Mouse (Mus musculus) lung, postnatal 0 days (tissue): ENCODE measurements at regions not wholly inside any gene's neighbourhood (a gene's known extent, or its start where the extent isn't known, plus 50 kb on each side); places are given as distances from the start of the nearest gene placed in this dataset.

Experiments used
- ATAC-seq: fragments of 200-750 bp; cut with Nextera tagmentation; 2 replicates; pipeline ENCODE4 v1.8.0; 2017; ENCODE audit warnings: moderate library complexity
- DNase-seq: peaks from one replicate; pipeline ENCODE4 v3.0.0-alpha.2; 2016; ENCODE audit warnings: low spot score
- H3K27ac ChIP-seq: fragments of 300-500 bp; sonication (generic); 2 replicates; pipeline ENCODE4 v1.5.1; 2014; ENCODE audit warnings: antibody characterized with exemption, mild to moderate bottlenecking, low read length, mixed read lengths
- H3K27me3 ChIP-seq: fragments of 300-500 bp; sonication (generic); replicated peaks from 2 replicates; pipeline ENCODE4 v1.6.1; 2014; ENCODE audit warnings: low read length, mixed read lengths; ENCODE audit not compliant: insufficient read depth
- H3K36me3 ChIP-seq: fragments of 300-500 bp; sonication (generic); 2 replicates; pipeline ENCODE4 v1.6.1; 2014; ENCODE audit warnings: low read length, mixed read lengths; ENCODE audit not compliant: insufficient read depth
- H3K4me1 ChIP-seq: fragments of 300-500 bp; sonication (generic); 2 replicates; pipeline ENCODE4 v1.6.1; 2014; ENCODE audit warnings: antibody characterized with exemption, low read depth, low read length, mixed read lengths; ENCODE audit not compliant: insufficient read depth
- H3K4me2 ChIP-seq: fragments of 300-500 bp; sonication (generic); replicated peaks from 2 replicates; pipeline ENCODE4 v1.6.1; 2014; ENCODE audit warnings: low read depth, mild to moderate bottlenecking, low read length, moderate library complexity, mixed read lengths
- H3K4me3 ChIP-seq: fragments of 300-500 bp; sonication (generic); 2 replicates; pipeline ENCODE4 v1.5.1; 2014; ENCODE audit warnings: low read depth, low read length
- H3K9ac ChIP-seq: fragments of 300-500 bp; sonication (generic); replicated peaks from 2 replicates; pipeline ENCODE4 v1.6.1; 2014; ENCODE audit warnings: low read depth, mild to moderate bottlenecking
- H3K9me3 ChIP-seq: fragments of 300-500 bp; sonication (generic); 2 replicates; pipeline ENCODE4 v1.6.1; 2016; ENCODE audit warnings: low read length, mixed read lengths
- CTCF ChIP-seq: IDR thresholded peaks from 2 replicates; pipeline ENCODE4 v1.5.1; 2016; ENCODE audit warnings: antibody characterized with exemption, mild to moderate bottlenecking
- EP300 ChIP-seq: IDR thresholded peaks from 2 replicates; pipeline ENCODE4 v1.6.1; 2016; ENCODE audit warnings: antibody characterized with exemption, mild to moderate bottlenecking, control low read depth
- WGBS: fragments of 180-500 bp; shearing (Covaris S2); extraction: QIAGEN DNeasy Blood & Tissue Kit; methylation state at CpG from one replicate; pipeline ENCODE4 v1.1.7; 2014; 5-methylcytosine and 5-hydroxymethylcytosine counted together

DNA sequence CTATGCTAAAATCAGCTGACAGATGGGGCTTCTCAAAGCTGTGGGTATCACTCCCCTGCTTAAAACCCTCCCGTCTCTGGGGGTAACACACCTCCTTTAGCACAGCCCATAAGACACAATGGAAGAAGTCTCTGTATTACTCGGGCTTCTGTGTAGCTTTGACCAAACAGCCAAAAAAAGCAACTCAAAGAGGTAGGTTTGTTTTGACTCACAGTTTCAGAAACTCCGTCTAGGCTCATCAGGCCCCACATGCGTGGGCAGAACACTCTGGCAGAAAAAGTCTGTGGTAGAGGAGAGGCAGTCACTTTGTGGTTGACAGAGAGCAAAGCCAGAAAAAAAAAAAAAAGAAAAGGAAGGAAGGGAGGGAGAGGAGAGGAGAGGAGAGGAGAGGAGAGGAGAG lies 133.8 kb downstream of the Rps15a start:
- TF ChIP-seq EP300 = no peak
- TF ChIP-seq CTCF = no peak
- H3K27me3 ChIP-seq = no peaks in the 10 kb centered on the region
- no peak overlapping the region for H3K4me3 ChIP-seq
- 66% methylated on average over 4 of the region's 4 CpGs for WGBS
- DNase-seq (no peak), ATAC-seq (no peak)
- H3K36me3 ChIP-seq = no peaks in the 10 kb centered on the region
- no peaks in the 10 kb centered on the region for H3K9me3 ChIP-seq
- H3K9ac ChIP-seq = no peak overlapping the region
- H3K4me2 ChIP-seq = no peak overlapping the region
- H3K4me1 ChIP-seq = no peaks in the 10 kb centered on the region
- no peak overlapping the region for H3K27ac ChIP-seq

DNA sequence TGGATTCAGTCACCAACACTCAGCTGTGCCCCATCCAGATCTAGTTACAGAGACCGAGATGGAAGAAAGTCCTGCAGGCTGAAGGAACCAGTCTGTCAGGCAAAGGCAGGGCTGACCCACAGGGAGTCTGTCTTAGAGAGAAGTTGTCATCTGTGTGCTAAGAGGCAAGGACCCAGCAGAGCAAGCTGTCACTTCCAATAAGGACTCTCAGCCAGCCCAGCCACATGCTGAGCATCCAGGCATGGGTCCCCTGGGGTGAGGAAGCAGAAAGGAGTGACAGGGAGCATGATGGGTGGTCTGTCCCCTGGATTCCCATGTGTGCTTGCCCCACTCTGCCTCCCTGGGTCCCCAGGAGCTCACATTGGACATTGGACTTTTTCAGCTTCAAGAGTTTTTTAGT lies 144.8 kb downstream of the Rps15a start:
- no peaks in the 10 kb centered on the region for H3K36me3 ChIP-seq
- no peak for DNase-seq
- H3K27me3 ChIP-seq = no peaks in the 10 kb centered on the region
- no peak for ATAC-seq
- H3K9me3 ChIP-seq = no peaks in the 10 kb centered on the region
- H3K4me1 ChIP-seq = no peaks in the 10 kb centered on the region
- WGBS = 41% methylated on average over 1 of the region's 1 CpGs
- no peak overlapping the region for H3K27ac ChIP-seq
- no peak for TF ChIP-seq CTCF
- no peak overlapping the region for H3K9ac ChIP-seq
- no peak overlapping the region for H3K4me3 ChIP-seq
- H3K4me2 ChIP-seq = no peak overlapping the region

DNA sequence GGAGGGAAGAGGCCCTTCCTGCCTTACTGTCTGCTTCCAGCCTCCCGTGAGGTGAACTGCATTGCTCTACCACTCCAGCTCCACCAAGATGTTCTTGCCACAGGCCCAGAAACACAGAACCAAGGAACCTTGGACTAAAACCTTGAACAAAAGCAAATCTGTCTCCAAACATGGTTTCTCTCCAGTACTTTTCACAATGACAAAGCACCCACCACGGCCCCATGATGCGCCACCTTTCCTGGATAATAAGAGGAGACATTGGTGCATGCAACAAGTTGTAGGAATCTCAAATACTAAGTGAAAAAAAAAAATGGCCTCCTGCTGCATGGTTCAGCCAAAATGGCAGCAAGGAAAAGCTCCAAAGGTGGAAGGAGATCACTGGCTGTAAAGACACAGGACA lies 172.6 kb downstream of the Rps15a start:
- ATAC-seq (no peak), DNase-seq (no peak)
- H3K27me3 ChIP-seq = no peaks in the 10 kb centered on the region
- H3K27ac ChIP-seq = no peak overlapping the region
- no peaks in the 10 kb centered on the region for H3K9me3 ChIP-seq
- no peak for TF ChIP-seq EP300
- TF ChIP-seq CTCF = no peak
- no peaks in the 10 kb centered on the region for H3K4me1 ChIP-seq
- H3K36me3 ChIP-seq = no peaks in the 10 kb centered on the region
- H3K4me2 ChIP-seq = no peak overlapping the region
- H3K9ac ChIP-seq = no peak overlapping the region
- WGBS = 89% methylated on average over 3 of the region's 3 CpGs
- H3K4me3 ChIP-seq = no peak overlapping the region

DNA sequence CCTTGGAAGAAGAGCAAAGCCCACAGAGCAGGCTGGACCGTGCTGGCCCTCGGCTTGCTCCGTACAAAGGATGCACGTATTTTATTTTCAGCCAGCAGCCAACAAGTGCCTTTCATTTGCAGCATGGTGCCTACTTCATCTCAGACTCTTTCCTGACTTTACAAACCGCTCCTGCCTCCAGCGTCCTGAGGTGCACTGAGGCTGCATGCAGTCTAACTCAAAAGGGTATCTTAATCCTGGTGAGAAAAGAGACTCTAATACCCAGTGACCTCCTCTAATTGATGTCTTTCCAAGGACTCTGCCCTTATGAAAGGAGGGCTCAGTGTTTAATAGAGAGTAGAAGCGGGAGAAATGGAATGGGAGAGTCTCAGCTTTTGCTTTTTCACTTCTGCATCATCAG lies 176.4 kb downstream of the Rps15a start:
- Histone ChIP-seq H3K36me3 (no peaks in the 10 kb centered on the region), H3K4me2 (no peak overlapping the region), H3K4me1 (no peaks in the 10 kb centered on the region), H3K9ac (no peak overlapping the region), H3K27ac (no peak overlapping the region), H3K27me3 (no peaks in the 10 kb centered on the region), H3K9me3 (no peaks in the 10 kb centered on the region), H3K4me3 (no peak overlapping the region)
- WGBS = 74% methylated on average over 7 of the region's 7 CpGs
- DNase-seq = no peak
- TF ChIP-seq EP300 = no peak
- TF ChIP-seq CTCF = no peak
- ATAC-seq = no peak

DNA sequence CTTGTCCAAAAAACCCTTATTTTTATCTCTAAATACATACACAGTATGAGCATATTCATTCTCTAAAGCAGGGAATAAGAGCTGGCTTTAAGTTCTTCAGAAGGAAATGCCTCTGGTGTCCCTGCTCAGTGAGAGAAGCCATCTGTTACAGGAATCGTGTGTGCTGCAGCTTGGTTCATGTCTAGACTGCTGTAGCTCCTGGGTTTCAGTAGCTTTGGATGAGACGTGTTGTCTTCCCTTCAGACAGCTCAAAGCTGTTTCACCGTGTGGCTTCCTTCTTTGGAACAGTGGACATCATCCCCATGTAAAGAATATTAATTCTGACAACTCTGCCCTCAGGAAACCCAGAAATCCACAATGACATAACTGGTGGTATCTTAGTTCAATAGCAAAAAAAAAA lies 181.1 kb downstream of the Rps15a start:
- H3K27me3 ChIP-seq = no peaks in the 10 kb centered on the region
- H3K4me2 ChIP-seq = no peak overlapping the region
- no peak overlapping the region for H3K4me3 ChIP-seq
- H3K36me3 ChIP-seq = no peaks in the 10 kb centered on the region
- H3K9ac ChIP-seq = no peak overlapping the region
- ATAC-seq = no peak
- peak; percentile 13 for DNase-seq
- no peaks in the 10 kb centered on the region for H3K9me3 ChIP-seq
- no peak overlapping the region for H3K27ac ChIP-seq
- TF ChIP-seq EP300 (no peak), CTCF (no peak)
- no peaks in the 10 kb centered on the region for H3K4me1 ChIP-seq
- 48% methylated on average over 3 of the region's 3 CpGs for WGBS

DNA sequence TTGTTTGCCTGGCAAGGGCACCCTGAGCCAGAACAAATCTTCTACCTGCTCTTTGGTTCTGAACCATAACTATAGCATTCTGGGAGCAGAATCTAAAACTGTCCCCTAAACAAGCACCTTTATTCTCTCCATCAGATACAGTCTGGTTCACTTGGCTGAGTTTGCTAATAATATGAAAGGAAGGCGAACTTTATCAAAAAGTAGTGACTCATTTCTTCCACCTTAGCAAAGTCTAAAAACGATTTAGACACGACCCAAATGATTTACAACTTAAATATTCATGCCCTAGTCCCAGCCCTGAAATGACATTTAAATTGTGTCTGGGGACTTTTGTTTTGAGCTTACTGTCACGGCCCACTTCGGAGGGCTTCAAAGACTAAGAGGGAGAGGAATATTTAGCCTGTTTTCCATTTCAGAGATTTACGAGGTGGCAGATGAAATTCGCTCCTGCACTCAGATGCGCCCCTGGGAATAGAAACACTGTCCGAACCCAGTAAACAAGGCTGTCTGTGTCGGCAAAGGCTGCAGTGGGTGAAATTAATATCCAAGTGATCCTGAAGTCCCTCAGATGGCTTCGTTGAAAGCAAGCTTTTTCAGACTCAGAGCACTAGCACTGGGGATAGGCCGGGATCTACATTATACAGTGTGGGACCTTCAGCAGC lies 184.6 kb downstream of the Rps15a start:
- no peak overlapping the region for H3K27ac ChIP-seq
- no peak for ATAC-seq
- H3K4me3 ChIP-seq = no peak overlapping the region
- DNase-seq = no peak
- TF ChIP-seq CTCF (no peak), EP300 (no peak)
- H3K9me3 ChIP-seq = no peaks in the 10 kb centered on the region
- H3K4me1 ChIP-seq = no peaks in the 10 kb centered on the region
- no peak overlapping the region for H3K4me2 ChIP-seq
- H3K9ac ChIP-seq = no peak overlapping the region
- no peaks in the 10 kb centered on the region for H3K27me3 ChIP-seq
- H3K36me3 ChIP-seq = no peaks in the 10 kb centered on the region
- 49% methylated on average over 12 of the region's 12 CpGs for WGBS

DNA sequence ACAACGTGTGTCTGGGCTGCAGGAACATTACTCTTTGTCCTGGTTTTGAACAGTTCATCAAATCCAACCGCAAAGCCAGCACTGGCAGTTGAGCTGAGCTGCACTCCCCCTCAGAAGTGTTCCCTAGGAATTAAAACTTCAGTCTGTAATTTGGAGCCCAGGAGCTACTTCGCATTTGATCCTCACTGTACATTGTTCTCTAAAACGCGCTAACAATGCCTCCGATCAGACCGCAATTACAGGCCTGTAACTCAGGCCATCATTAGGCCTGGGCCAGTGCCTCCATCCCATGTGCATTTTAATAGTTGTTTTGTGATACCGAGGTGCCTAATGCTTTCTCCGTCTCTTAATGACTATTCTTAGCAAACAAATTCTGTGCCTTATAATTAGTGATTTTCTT lies 185.6 kb downstream of the Rps15a start:
- H3K9me3 ChIP-seq = no peaks in the 10 kb centered on the region
- no peak overlapping the region for H3K9ac ChIP-seq
- no peaks in the 10 kb centered on the region for H3K36me3 ChIP-seq
- no peaks in the 10 kb centered on the region for H3K27me3 ChIP-seq
- DNase-seq = no peak
- H3K4me1 ChIP-seq = no peaks in the 10 kb centered on the region
- no peak for ATAC-seq
- H3K4me3 ChIP-seq = no peak overlapping the region
- no peak overlapping the region for H3K4me2 ChIP-seq
- no peak overlapping the region for H3K27ac ChIP-seq
- WGBS = 85% methylated on average over 9 of the region's 9 CpGs
- TF ChIP-seq CTCF (no peak), EP300 (no peak)
